Mouse (Mus musculus) forebrain, postnatal 0 days (tissue): Measurements from ENCODE around the gene Ppp6r2. TPM values are rescaled to one million over a fixed set of nuclear protein-coding genes. Genes with fewer than 3 reads are reported as not detected.

Source experiments
- ATAC-seq: fragments of 200-750 bp; cut with Nextera tagmentation; 2 replicates; pipeline ENCODE4 v1.8.0; 2017; ENCODE audit warnings: mild to moderate bottlenecking, moderate library complexity
- DNase-seq: peaks from one replicate; pipeline ENCODE4 v3.0.0-alpha.2; 2015
- H3K27ac ChIP-seq: fragments of 300-500 bp; sonication (generic); 2 replicates; pipeline ENCODE4 v1.5.1; 2014; ENCODE audit warnings: low read depth, mild to moderate bottlenecking, antibody characterized with exemption, low read length, moderate library complexity, mixed read lengths
- H3K27me3 ChIP-seq: fragments of 300-500 bp; sonication (generic); 2 replicates; pipeline ENCODE4 v1.6.1; 2014; ENCODE audit warnings: mild to moderate bottlenecking, low read length, mixed read lengths; ENCODE audit not compliant: insufficient read depth
- H3K36me3 ChIP-seq: fragments of 300-500 bp; sonication (generic); 2 replicates; pipeline ENCODE4 v1.6.1; 2014; ENCODE audit warnings: mild to moderate bottlenecking, moderate library complexity; ENCODE audit not compliant: insufficient read depth
- H3K4me1 ChIP-seq: fragments of 300-500 bp; sonication (generic); 2 replicates; pipeline ENCODE4 v1.6.1; 2014; ENCODE audit warnings: antibody characterized with exemption; ENCODE audit not compliant: insufficient read depth
- H3K4me2 ChIP-seq: fragments of 300-500 bp; sonication (generic); 2 replicates; pipeline ENCODE4 v1.6.1; 2014; ENCODE audit warnings: low read depth, mild to moderate bottlenecking, moderate library complexity
- H3K4me3 ChIP-seq: fragments of 300-500 bp; sonication (generic); 2 replicates; pipeline ENCODE4 v1.5.1; 2014; ENCODE audit warnings: low read depth, low read length, mixed read lengths
- H3K9ac ChIP-seq: fragments of 300-500 bp; sonication (generic); 2 replicates; pipeline ENCODE4 v1.6.1; 2014; ENCODE audit warnings: mild to moderate bottlenecking
- H3K9me3 ChIP-seq: fragments of 300-500 bp; sonication (generic); 2 replicates; pipeline ENCODE4 v1.6.1; 2016; ENCODE audit warnings: low read length
- CTCF ChIP-seq: sonication (generic); IDR thresholded peaks from 2 replicates; pipeline ENCODE4 v1.5.1; 2016; ENCODE audit warnings: antibody characterized with exemption, control low read depth, low read depth
- WGBS: fragments of 180-500 bp; shearing (Covaris S2); extraction: QIAGEN DNeasy Blood & Tissue Kit; methylation state at CpG from one replicate; pipeline ENCODE4 v1.1.7; 2014; 5-methylcytosine and 5-hydroxymethylcytosine counted together
- polyA plus RNA-seq: library from polyadenylated mRNA; unstranded; fragments of >200 nt; fragmentation: Nextera tagmentation; extraction: Ambion mirVana; gene quantifications from 2 replicates; pipeline ENCODE4 v1.2.1, GENCODE M21; 2015
- total RNA-seq: library from RNA; depleted of rRNA; stranded (reverse); fragments of >200 nt; gene quantifications from 2 replicates; pipeline ENCODE4 v1.2.3, GENCODE M21; 2014

The Ppp6r2 gene
- total and polyA plus RNA-seq, 2 experiments from 2014 or later = 77.2 to 296 TPM

GRCm38 (mm10) chr15:89249063-89249462, 37.7 kb downstream of the Ppp6r2 start:
- WGBS = 83% methylated on average over 6 of the region's 6 CpGs
- Histone ChIP-seq H3K27ac (no peak overlapping the region), H3K4me3 (no peak overlapping the region), H3K9ac (no peak overlapping the region), H3K36me3 (peaks cover 33% of the 10 kb centered on the region), H3K9me3 (no peaks in the 10 kb centered on the region), H3K27me3 (no peaks in the 10 kb centered on the region), H3K4me2 (no peak overlapping the region), H3K4me1 (no peaks in the 10 kb centered on the region)
- ATAC-seq (no peak), DNase-seq (no peak)
- TF ChIP-seq CTCF = no peak

GRCm38 (mm10) chr15:89255330-89255729, 44.0 kb downstream of the Ppp6r2 start:
- no peak overlapping the region for H3K27ac ChIP-seq

GRCm38 (mm10) chr15:89258997-89259396, 47.6 kb downstream of the Ppp6r2 start:
- no peak for TF ChIP-seq CTCF
- Histone ChIP-seq H3K27ac (no peak overlapping the region), H3K4me1 (no peaks in the 10 kb centered on the region), H3K4me3 (no peak overlapping the region), H3K9me3 (no peaks in the 10 kb centered on the region), H3K4me2 (no peak overlapping the region), H3K9ac (no peak overlapping the region), H3K36me3 (peaks cover 59% of the 10 kb centered on the region), H3K27me3 (no peaks in the 10 kb centered on the region)
- DNase-seq = no peak
- 96% methylated on average over 5 of the region's 5 CpGs for whole genome bisulfite sequencing
- ATAC-seq = no peak

More at GRCm38 (mm10) chr15:89255330-89255729, 44.0 kb downstream of the Ppp6r2 start:
- H3K4me3 ChIP-seq = no peak overlapping the region
- H3K4me1 ChIP-seq = no peaks in the 10 kb centered on the region
- DNase-seq (no peak), ATAC-seq (peak; percentile 74)
- no peaks in the 10 kb centered on the region for H3K9me3 ChIP-seq
- no peaks in the 10 kb centered on the region for H3K27me3 ChIP-seq
- peaks cover 53% of the 10 kb centered on the region for H3K36me3 ChIP-seq
- H3K9ac ChIP-seq = no peak overlapping the region
- H3K4me2 ChIP-seq = no peak overlapping the region
- WGBS = 14% methylated on average over 4 of the region's 4 CpGs
- TF ChIP-seq CTCF = no peak

GRCm38 (mm10) chr15:89264485-89264884, 53.1 kb downstream of the Ppp6r2 start:
- Histone ChIP-seq H3K4me1 (no peaks in the 10 kb centered on the region), H3K36me3 (peaks cover 69% of the 10 kb centered on the region), H3K27me3 (no peaks in the 10 kb centered on the region), H3K27ac (no peak overlapping the region), H3K4me3 (no peak overlapping the region), H3K9me3 (no peaks in the 10 kb centered on the region), H3K9ac (no peak overlapping the region), H3K4me2 (no peak overlapping the region)
- no peak for DNase-seq
- 84% methylated on average over 5 of the region's 5 CpGs for WGBS
- TF ChIP-seq CTCF = no peak
- no peak for ATAC-seq

- peaks cover 81% of the 10 kb centered on the region for H3K36me3 ChIP-seq
- no peak for DNase-seq
- ATAC-seq = no peak
- H3K27me3 ChIP-seq = no peaks in the 10 kb centered on the region
- H3K4me3 ChIP-seq = no peak overlapping the region
- H3K4me1 ChIP-seq = no peaks in the 10 kb centered on the region
- H3K9ac ChIP-seq = no peak overlapping the region
- no peaks in the 10 kb centered on the region for H3K9me3 ChIP-seq
- no peak overlapping the region for H3K27ac ChIP-seq
- TF ChIP-seq CTCF = no peak
- H3K4me2 ChIP-seq = no peak overlapping the region
- 83% methylated on average over 3 of the region's 3 CpGs for WGBS
These were observed 64.1 kb downstream of the Ppp6r2 start for GRCm38 (mm10) chr15:89275497-89275896.

GRCm38 (mm10) chr15:89277366-89277765, 66.0 kb downstream of the Ppp6r2 start:
- no peak for ATAC-seq
- peaks cover 88% of the 10 kb centered on the region for H3K36me3 ChIP-seq
- H3K4me1 ChIP-seq = no peaks in the 10 kb centered on the region
- no peak for DNase-seq
- H3K9me3 ChIP-seq = no peaks in the 10 kb centered on the region
- H3K4me2 ChIP-seq = no peak overlapping the region
- TF ChIP-seq CTCF = no peak
- no peak overlapping the region for H3K9ac ChIP-seq
- H3K27ac ChIP-seq = no peak overlapping the region
- 96% methylated on average over 4 of the region's 4 CpGs for WGBS
- no peak overlapping the region for H3K4me3 ChIP-seq
- no peaks in the 10 kb centered on the region for H3K27me3 ChIP-seq

- Histone ChIP-seq H3K36me3 (peaks cover 90% of the 10 kb centered on the region), H3K27me3 (no peaks in the 10 kb centered on the region), H3K4me1 (no peaks in the 10 kb centered on the region), H3K9ac (no peak overlapping the region), H3K9me3 (no peaks in the 10 kb centered on the region), H3K4me2 (no peak overlapping the region), H3K4me3 (no peak overlapping the region), H3K27ac (no peak overlapping the region)
- ATAC-seq (no peak), DNase-seq (no peak)
- 78% methylated on average over 6 of the region's 6 CpGs for WGBS
- TF ChIP-seq CTCF = no peak
These were observed 71.2 kb downstream of the Ppp6r2 start for GRCm38 (mm10) chr15:89282546-89282945.

- H3K4me2 ChIP-seq = no peak overlapping the region
- no peak for TF ChIP-seq CTCF
- DNase-seq = no peak
- ATAC-seq = no peak
- WGBS = 86% methylated on average over 2 of the region's 2 CpGs
- H3K9ac ChIP-seq = no peak overlapping the region
- H3K4me1 ChIP-seq = no peaks in the 10 kb centered on the region
- no peak overlapping the region for H3K27ac ChIP-seq
- no peaks in the 10 kb centered on the region for H3K27me3 ChIP-seq
- no peak overlapping the region for H3K4me3 ChIP-seq
- H3K9me3 ChIP-seq = no peaks in the 10 kb centered on the region
- H3K36me3 ChIP-seq = peaks cover 90% of the 10 kb centered on the region
These were observed 72.7 kb downstream of the Ppp6r2 start for GRCm38 (mm10) chr15:89284094-89284493.
